Mouse (Mus musculus): ENCODE data around the gene Tmbim1. TPM values are rescaled to one million over a fixed set of nuclear protein-coding genes. Genes with fewer than 3 reads are reported as not detected.

Gene Tmbim1
- polyA plus RNA-seq, 1 experiment from 2014 or later, result 25.5 TPM

GRCm38 (mm10) chr1:74302229-74302628, 3.2 kb downstream of the Tmbim1 start:
- Histone ChIP-seq H3K27ac (ENCODE audit: low read depth) (no peak overlapping the region), H3K9me3 (ENCODE audit: low read depth, low read length) (no peaks in the 10 kb centered on the region), H3K36me3 (ENCODE audit: insufficient read depth) (no peaks in the 10 kb centered on the region; the same call in 1 of the 2 replicates), H3K4me1 (ENCODE audit: insufficient read depth) (peaks cover 21% of the 10 kb centered on the region), H3K27me3 (ENCODE audit: insufficient read depth, low read length) (no peaks in the 10 kb centered on the region), H3K4me3 (ENCODE audit: low read depth, low read length) (no peak overlapping the region), H3K4me2 (no peak overlapping the region; the same call in 1 of the 2 replicates), H3K9ac (no peak overlapping the region)
- ATAC-seq (ENCODE audit: insufficient read depth) (no peak), DNase-seq (no peak)
- WGBS, result 82% methylated on average over 7 of the region's 7 CpGs
- TF ChIP-seq CTCF (IDR thresholded peaks at IDR 0.05; ENCODE audit: low read depth), result no peak

DNA sequence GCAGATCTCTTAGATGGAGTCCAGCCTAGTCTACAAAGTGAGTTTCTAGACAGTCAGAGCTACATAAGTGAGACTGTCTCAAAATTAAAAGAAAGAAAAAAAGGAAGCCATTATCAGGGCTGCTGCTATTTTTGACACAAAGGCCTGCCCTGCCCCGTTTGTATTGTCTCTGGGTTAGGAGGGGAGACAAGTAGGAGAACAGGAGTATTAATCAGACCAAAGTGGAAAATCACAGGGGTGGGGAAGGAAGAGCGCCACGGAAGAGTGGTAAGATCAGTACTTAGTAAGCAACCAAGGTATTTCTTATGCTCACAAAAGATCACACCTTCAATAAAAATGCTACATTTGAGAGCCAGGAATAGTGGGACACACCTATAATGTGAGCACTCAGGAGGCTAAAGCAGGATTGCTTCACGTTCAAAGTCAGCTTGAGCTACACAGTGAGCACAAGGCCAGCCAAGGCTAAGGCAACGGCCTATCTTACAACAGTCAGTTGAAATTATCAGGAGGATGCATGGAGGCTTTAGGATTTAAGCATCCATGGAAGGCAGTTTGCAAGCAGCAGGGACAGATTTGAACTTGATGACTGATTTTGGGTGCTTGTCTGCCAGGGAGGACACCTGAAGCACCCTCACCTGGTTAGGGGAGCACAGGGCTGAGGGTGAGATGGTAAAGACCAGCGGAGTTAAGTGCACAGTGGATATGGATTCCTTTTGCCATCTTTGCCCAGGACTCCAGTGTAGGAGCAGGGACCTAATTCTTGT, 4.9 kb downstream of the Tmbim1 start:
- H3K4me1 ChIP-seq (ENCODE audit: insufficient read depth), result peaks cover 38% of the 10 kb centered on the region
- no peaks in the 10 kb centered on the region for H3K9me3 ChIP-seq (ENCODE audit: low read depth, low read length)
- TF ChIP-seq CTCF (IDR thresholded peaks at IDR 0.05; ENCODE audit: low read depth), result no peak
- H3K9ac ChIP-seq, result no peak overlapping the region
- H3K4me2 ChIP-seq, result no peak overlapping the region
- no peak for ATAC-seq (ENCODE audit: insufficient read depth)
- no peak overlapping the region for H3K4me3 ChIP-seq (ENCODE audit: low read depth, low read length)
- 76% methylated on average over 6 of the region's 6 CpGs for WGBS
- H3K27ac ChIP-seq (ENCODE audit: low read depth), result no peak overlapping the region
- no peak for DNase-seq
- H3K36me3 ChIP-seq (ENCODE audit: insufficient read depth), result no peaks in the 10 kb centered on the region; the same call in 1 of the 2 replicates
- no peaks in the 10 kb centered on the region for H3K27me3 ChIP-seq (ENCODE audit: insufficient read depth, low read length)

- H3K9ac ChIP-seq, result no peak overlapping the region
- TF ChIP-seq CTCF (IDR thresholded peaks at IDR 0.05; ENCODE audit: low read depth), result no peak
- no peak for ATAC-seq (ENCODE audit: insufficient read depth)
Measured at GRCm38 (mm10) chr1:74298996-74299395, 6.4 kb downstream of the Tmbim1 start.

DNA sequence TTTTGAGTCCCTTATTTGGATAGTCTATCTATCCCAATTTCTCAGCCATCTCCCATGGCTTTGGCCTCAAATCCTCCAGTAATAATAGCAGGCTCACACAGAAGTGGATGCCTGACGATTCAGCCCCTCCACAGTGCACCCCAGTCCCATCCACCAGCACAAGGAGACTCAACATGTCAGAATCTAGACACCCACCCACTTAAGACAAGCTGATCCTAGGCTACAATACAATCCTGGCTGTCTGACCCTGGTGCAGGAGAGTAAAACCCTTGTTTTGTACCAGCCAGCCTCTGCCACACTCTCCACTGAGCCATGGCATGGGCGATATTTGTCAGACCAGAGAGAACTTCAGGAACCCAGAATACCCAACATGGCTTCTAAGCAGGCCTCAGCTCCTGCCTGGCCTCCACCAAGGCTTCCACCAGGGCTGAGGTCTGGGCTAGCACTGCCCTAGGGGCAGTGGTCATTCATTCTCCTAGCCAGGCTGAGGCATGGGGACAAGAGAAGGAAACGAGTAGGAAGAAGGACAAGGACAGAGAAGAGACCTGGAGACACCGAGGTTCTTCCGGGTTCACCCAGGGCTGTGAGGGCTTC, 7.2 kb downstream of the Tmbim1 start:
- H3K9ac ChIP-seq, result no peak overlapping the region
- H3K27me3 ChIP-seq (ENCODE audit: insufficient read depth, low read length), result no peaks in the 10 kb centered on the region
- DNase-seq (no peak), ATAC-seq (ENCODE audit: insufficient read depth) (no peak)
- WGBS, result 84% methylated on average over 5 of the region's 5 CpGs
- H3K4me3 ChIP-seq (ENCODE audit: low read depth, low read length), result no peak overlapping the region
- no peak for TF ChIP-seq CTCF (IDR thresholded peaks at IDR 0.05; ENCODE audit: low read depth)
- peak overlapping the region; percentile 97; the same call in 1 of the 2 replicates for H3K27ac ChIP-seq (ENCODE audit: low read depth)
- H3K9me3 ChIP-seq (ENCODE audit: low read depth, low read length), result no peaks in the 10 kb centered on the region
- H3K36me3 ChIP-seq (ENCODE audit: insufficient read depth), result peaks cover 10% of the 10 kb centered on the region
- peaks cover 49% of the 10 kb centered on the region for H3K4me1 ChIP-seq (ENCODE audit: insufficient read depth)
- no peak overlapping the region for H3K4me2 ChIP-seq

More at GRCm38 (mm10) chr1:74298996-74299395, 6.4 kb downstream of the Tmbim1 start:
- no peaks in the 10 kb centered on the region for H3K27me3 ChIP-seq (ENCODE audit: insufficient read depth, low read length)
- H3K4me1 ChIP-seq (ENCODE audit: insufficient read depth), result peaks cover 46% of the 10 kb centered on the region
- no peak overlapping the region for H3K27ac ChIP-seq (ENCODE audit: low read depth)
- no peaks in the 10 kb centered on the region for H3K9me3 ChIP-seq (ENCODE audit: low read depth, low read length)
- 60% methylated on average over 5 of the region's 5 CpGs for WGBS
- no peak overlapping the region for H3K4me3 ChIP-seq (ENCODE audit: low read depth, low read length)
- H3K36me3 ChIP-seq (ENCODE audit: insufficient read depth), result peaks cover 5% of the 10 kb centered on the region
- no peak for DNase-seq
- H3K4me2 ChIP-seq, result no peak overlapping the region

GRCm38 (mm10) chr1:74297269-74297668, 8.2 kb downstream of the Tmbim1 start:
- TF ChIP-seq CTCF (IDR thresholded peaks at IDR 0.05; ENCODE audit: low read depth), result no peak
- peaks cover 44% of the 10 kb centered on the region for H3K4me1 ChIP-seq (ENCODE audit: insufficient read depth)
- 0 out of 2 replicates have a peak overlapping the region, but pooled peaks have one; percentile 8 for H3K4me2 ChIP-seq

DNA sequence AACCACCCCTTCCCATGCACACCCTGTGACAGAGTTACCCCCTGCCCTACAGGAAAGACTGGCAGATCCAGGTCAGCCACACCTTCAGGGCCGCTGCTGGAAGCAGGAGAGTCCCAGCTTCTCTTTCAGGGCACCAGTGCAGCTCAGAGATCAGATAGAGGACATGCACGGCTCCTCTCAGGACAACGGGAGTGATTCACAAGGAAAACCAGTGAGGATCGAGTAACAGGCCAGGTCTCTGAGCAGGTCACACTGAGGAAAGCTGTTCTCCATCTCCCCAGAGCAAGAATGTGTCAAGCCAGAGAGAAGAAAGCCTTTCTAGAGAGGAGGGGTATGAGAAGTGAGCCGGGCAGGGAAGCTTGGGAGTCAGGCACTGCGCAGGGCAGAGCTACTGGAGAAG, 8.9 kb downstream of the Tmbim1 start:
- ATAC-seq (ENCODE audit: insufficient read depth), result no peak

More at GRCm38 (mm10) chr1:74297269-74297668, 8.2 kb downstream of the Tmbim1 start:
- Histone ChIP-seq H3K27ac (ENCODE audit: low read depth) (peak overlapping the region; percentile 97), H3K9ac (no peak overlapping the region; the same call in none of the 2 replicates), H3K4me3 (ENCODE audit: low read depth, low read length) (no peak overlapping the region), H3K27me3 (ENCODE audit: insufficient read depth, low read length) (no peaks in the 10 kb centered on the region), H3K36me3 (ENCODE audit: insufficient read depth) (peaks cover 19% of the 10 kb centered on the region), H3K9me3 (ENCODE audit: low read depth, low read length) (no peaks in the 10 kb centered on the region)
- ATAC-seq (ENCODE audit: insufficient read depth) (no peak), DNase-seq (no peak)
- 47% methylated on average over 3 of the region's 3 CpGs for WGBS

More for the DNA sequence above, 8.9 kb downstream of the Tmbim1 start:
- H3K27ac ChIP-seq (ENCODE audit: low read depth), result peak overlapping the region; percentile 97
- peak; percentile 44 for DNase-seq
- 32% methylated on average over 6 of the region's 6 CpGs for WGBS
- H3K9ac ChIP-seq, result peak overlapping the region; percentile 48
- peaks cover 44% of the 10 kb centered on the region for H3K4me1 ChIP-seq (ENCODE audit: insufficient read depth)
- peak overlapping the region; percentile 58 for H3K4me2 ChIP-seq
- no peak for TF ChIP-seq CTCF (IDR thresholded peaks at IDR 0.05; ENCODE audit: low read depth)
- peaks cover 27% of the 10 kb centered on the region for H3K36me3 ChIP-seq (ENCODE audit: insufficient read depth)
- H3K9me3 ChIP-seq (ENCODE audit: low read depth, low read length), result no peaks in the 10 kb centered on the region
- H3K27me3 ChIP-seq (ENCODE audit: insufficient read depth, low read length), result no peaks in the 10 kb centered on the region
- H3K4me3 ChIP-seq (ENCODE audit: low read depth, low read length), result no peak overlapping the region; the same call in 1 of the 2 replicates

Data from lung, embryonic 14.5 days (tissue).